Mouse (Mus musculus) olfactory bulb, adult 2 months (tissue): ENCODE measurements around the gene Atf4. TPM values are rescaled to one million over a fixed set of nuclear protein-coding genes. Genes with fewer than 3 reads are reported as not detected.

Experiments
- H3K27ac ChIP-seq: fragments of 200-500 bp; 2 replicates; pipeline ENCODE4 v1.5.1; 2012; ENCODE audit warnings: low read depth, low read length; ENCODE audit not compliant: insufficient read depth
- H3K4me1 ChIP-seq: fragments of 200-500 bp; 2 replicates; pipeline ENCODE4 v1.6.1; 2012; ENCODE audit warnings: low read length; ENCODE audit not compliant: control insufficient read depth, insufficient read depth
- H3K4me3 ChIP-seq: fragments of 200-500 bp; 2 replicates; pipeline ENCODE4 v1.5.1; 2012; ENCODE audit warnings: mild to moderate bottlenecking, low read depth, low read length, moderate library complexity; ENCODE audit not compliant: insufficient read depth
- CTCF ChIP-seq: fragments of 200-500 bp; IDR thresholded peaks from 2 replicates; pipeline ENCODE4 v1.5.1; 2012; ENCODE audit warnings: low read depth, mild to moderate bottlenecking, low read length, moderate library complexity; ENCODE audit not compliant: insufficient read depth
- POLR2A ChIP-seq: fragments of 200-500 bp; IDR thresholded peaks from 2 replicates; pipeline ENCODE4 v1.6.1; 2012; ENCODE audit warnings: mild to moderate bottlenecking, low read depth, low read length, moderate library complexity; ENCODE audit not compliant: insufficient read depth
- WGBS: fragments of 180-500 bp; shearing (Covaris S2); methylation state at CpG from one replicate; pipeline ENCODE4 v1.1.7; 2018; 5-methylcytosine and 5-hydroxymethylcytosine counted together
- polyA plus RNA-seq: library from polyadenylated mRNA; stranded (reverse); fragments of >200 nt; gene quantifications from 2 replicates; pipeline ENCODE4 v1.2.4, GENCODE M21; 2012; ENCODE audit warnings: low replicate concordance; ENCODE audit not compliant: missing spikeins, insufficient read depth, insufficient read length

Atf4 gene
- polyA plus RNA-seq, 1 experiment: not detected

DNA sequence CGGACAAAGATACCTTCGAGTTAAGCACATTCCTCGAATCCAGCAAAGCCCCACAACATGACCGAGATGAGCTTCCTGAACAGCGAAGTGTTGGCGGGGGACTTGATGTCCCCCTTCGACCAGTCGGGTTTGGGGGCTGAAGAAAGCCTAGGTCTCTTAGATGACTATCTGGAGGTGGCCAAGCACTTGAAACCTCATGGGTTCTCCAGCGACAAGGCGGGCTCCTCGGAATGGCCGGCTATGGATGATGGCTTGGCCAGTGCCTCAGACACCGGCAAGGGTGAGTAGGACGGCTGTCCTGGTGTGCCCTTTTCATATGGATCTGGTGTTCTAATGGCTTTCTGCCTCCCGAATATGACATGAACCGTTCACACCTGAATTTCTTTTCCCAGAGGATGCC is 1.3 kb downstream of the Atf4 start:
- TF ChIP-seq CTCF (no peak), POLR2A (no peak)
- H3K4me3 ChIP-seq: peak overlapping the region; percentile 90
- peaks cover 7% of the 10 kb centered on the region for H3K4me1 ChIP-seq
- H3K27ac ChIP-seq: peak overlapping the region; percentile 23; the same call in 1 of the 2 replicates
- 2% methylated on average over 16 of the region's 16 CpGs for WGBS

DNA sequence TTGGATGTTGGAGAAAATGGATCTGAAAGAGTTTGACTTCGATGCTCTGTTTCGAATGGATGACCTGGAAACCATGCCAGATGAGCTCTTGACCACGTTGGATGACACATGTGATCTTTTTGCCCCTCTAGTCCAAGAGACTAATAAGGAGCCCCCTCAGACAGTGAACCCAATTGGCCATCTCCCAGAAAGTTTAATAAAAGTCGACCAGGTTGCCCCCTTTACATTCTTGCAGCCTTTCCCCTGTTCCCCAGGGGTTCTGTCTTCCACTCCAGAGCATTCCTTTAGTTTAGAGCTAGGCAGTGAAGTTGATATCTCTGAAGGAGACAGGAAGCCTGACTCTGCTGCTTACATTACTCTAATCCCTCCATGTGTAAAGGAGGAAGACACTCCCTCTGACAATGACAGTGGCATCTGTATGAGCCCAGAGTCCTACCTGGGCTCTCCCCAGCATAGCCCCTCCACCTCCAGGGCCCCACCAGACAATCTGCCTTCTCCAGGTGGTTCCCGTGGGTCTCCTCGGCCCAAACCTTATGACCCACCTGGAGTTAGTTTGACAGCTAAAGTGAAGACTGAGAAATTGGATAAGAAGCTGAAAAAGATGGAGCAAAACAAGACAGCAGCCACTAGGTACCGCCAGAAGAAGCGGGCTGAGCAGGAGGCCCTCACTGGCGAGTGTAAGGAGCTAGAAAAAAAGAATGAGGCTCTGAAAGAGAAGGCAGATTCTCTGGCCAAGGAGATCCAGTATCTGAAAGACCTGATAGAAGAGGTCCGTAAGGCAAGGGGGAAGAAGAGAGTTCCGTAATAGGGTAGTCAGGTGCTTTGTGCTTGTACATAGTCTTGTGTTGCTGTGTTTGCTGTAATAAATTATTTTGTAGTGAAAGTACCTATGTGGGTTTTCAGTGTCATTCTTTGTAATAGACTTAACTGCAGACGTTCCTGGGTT is 1.9 kb downstream of the Atf4 start:
- 34% methylated on average over 12 of the region's 12 CpGs for WGBS
- no peak overlapping the region for H3K27ac ChIP-seq
- peaks cover 7% of the 10 kb centered on the region for H3K4me1 ChIP-seq
- TF ChIP-seq POLR2A (no peak), CTCF (no peak)
- peak overlapping the region; percentile 90 for H3K4me3 ChIP-seq

DNA sequence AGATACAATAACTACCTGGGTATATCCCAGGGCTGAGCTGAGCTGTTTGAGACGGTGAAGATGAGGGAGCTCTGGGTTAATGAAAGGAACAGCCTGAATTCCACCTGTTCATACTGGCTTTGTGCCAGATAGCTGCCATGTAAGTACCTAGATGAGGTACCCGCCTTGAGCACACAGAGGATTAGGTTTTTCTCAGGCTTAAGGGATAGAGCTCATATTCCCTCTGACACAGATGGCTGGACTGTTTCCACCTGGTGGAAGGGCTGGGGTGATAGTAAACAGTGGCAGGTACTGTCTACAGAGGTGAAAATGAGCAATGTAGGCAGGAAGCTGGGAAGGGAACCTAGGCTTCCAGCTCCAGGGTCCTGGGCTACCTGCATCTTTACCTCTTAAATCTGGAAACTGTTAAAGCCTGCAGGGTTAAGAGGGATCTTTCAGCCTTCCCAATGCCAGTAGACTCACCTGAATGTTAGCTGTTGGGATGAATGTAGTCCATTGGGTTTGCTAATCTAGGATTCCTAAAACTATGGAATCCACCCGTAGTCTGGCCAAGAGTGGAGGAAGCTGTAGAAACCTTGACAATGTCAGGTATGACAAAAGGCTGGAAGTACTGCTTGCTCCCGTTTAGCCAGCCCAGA is 2.7 kb downstream of the Atf4 start:
- TF ChIP-seq POLR2A (no peak), CTCF (no peak)

DNA sequence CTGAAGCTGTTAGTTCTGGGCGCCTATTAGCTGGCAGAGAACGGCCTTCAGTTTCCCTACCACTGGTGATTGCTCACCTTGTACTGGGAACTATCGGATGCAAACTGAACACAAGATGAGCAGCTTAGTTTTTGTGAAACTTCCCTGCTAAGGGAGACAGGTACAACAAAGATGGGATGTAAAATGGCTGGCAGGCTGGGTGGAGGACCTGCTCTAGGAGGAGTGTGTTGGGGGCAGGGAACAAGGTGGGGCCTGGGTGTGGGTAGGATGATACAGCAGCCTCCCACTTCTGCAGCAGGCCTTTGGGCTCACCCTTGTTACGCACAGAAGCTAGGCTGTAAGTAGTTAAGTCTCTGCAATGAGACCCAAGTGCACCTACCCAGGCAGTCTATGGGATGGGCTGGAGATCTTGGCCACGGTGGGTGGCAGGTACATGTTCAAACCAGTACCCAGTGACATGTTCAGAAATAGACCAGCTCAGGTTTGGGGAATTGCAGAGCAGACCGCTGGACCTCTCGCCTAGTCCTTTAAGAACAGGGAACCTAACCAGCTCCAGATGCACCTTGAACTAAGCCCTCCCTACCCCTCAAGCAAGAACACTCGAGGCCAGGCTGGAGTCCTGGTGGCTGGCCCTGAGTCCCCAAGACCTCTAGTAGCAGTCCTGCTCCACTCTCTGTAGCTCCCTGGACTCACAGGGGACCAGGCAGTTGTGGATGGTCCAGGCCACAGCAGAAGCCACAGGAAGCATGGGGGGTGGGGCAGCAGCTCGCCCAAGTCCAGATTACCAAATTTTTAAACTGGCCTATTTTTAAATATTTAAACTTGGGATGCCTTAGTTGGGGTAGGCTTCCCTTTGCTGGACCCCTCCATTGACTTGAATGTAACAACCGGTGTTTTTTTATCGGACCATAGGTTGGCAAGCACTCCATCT is 3.5 kb downstream of the Atf4 start:
- H3K4me1 ChIP-seq: peaks cover 13% of the 10 kb centered on the region
- no peak for TF ChIP-seq CTCF
- no peak for TF ChIP-seq POLR2A
- 49% methylated on average over 11 of the region's 11 CpGs for WGBS
- H3K27ac ChIP-seq: no peak overlapping the region
- H3K4me3 ChIP-seq: no peak overlapping the region

More for the DNA sequence above, 2.7 kb downstream of the Atf4 start:
- Histone ChIP-seq H3K27ac (no peak overlapping the region), H3K4me1 (peaks cover 7% of the 10 kb centered on the region), H3K4me3 (no peak overlapping the region)
- WGBS: 14% methylated on average over 4 of the region's 4 CpGs

DNA sequence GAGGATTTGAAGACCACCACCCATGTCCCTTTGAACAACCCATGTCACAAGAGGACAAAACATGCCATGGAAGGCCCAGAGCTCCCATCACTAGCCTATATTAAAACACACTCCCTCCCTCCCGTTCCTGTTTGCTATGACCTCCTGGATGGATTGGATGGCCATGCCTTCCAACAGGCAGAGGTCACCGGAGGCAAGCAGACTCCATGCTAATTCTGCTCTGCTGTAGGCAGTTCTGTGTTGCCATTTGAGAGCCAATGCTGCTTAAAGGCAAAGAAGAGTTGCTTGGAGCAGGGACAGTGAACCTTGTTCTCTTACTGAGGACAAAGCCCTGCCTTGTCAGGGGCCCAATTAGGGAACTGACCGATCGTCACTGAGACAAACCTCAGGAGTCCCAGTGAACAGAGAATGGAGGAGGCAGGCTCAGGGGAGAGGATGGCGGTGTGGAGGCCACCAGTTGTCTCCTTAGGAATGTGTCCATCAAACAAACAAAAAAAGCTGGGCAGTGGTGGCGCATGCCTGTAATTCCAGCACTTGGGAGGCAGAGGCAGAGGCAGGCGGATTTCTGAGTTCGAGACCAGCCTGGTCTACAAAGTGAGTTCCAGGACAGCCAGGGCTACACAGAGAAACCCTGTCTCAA is 4.5 kb downstream of the Atf4 start:
- TF ChIP-seq POLR2A: no peak
- TF ChIP-seq CTCF: no peak
- 65% methylated on average over 8 of the region's 8 CpGs for WGBS
- H3K4me1 ChIP-seq: peaks cover 13% of the 10 kb centered on the region
- H3K27ac ChIP-seq: no peak overlapping the region
- no peak overlapping the region for H3K4me3 ChIP-seq

DNA sequence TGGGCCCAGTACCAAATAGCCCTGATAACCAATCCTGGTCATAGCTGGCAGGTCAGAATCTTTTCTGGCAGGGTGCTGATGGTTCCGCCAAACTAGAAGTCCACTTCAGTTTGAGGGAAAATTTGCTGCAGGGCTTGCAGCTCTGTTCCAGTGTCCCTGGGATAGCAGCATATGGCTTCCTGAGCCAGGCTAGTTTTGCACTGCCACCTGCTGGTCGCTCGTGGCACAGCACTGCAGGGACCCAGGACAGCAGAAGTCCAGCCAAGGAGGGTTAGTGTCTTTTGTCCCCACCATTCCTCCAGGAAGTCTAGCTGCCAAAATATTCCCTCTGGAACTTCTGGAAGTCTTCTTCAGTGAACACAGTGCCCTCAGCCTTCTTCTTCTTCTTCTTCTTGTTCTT is 5.7 kb downstream of the Atf4 start:
- no peak overlapping the region for H3K27ac ChIP-seq
- TF ChIP-seq CTCF (peak; percentile 83), POLR2A (no peak)
- WGBS: 5% methylated on average over 3 of the region's 3 CpGs
- no peak overlapping the region for H3K4me3 ChIP-seq
- H3K4me1 ChIP-seq: peaks cover 13% of the 10 kb centered on the region

DNA sequence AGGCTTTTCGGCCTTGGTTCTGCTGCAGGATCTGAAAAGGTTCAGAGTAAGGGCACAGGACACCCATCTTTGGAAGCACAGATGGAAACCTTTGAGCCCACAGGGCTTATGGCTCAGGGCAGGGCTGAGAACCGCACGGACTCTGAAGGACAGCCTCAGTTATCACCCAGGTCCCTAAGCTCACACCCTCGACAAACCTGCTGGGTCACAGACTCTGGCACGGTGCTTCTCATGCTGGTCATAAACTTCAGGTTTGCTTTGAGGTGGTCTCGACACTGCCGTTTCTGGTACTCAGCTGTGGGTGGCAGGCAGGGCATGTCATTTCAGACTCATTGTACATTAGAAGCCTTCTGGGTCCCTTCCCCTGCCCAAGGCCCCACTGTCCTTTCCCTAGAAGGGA is 6.1 kb downstream of the Atf4 start:
- Histone ChIP-seq H3K27ac (no peak overlapping the region), H3K4me3 (no peak overlapping the region), H3K4me1 (peaks cover 13% of the 10 kb centered on the region)
- TF ChIP-seq CTCF (no peak), POLR2A (no peak)
- 81% methylated on average over 7 of the region's 7 CpGs for WGBS
